Mouse (Mus musculus): Measurements from ENCODE around the gene Cyp2j7.
"Not testable (repeated sequence)": the region's sequence is repeated elsewhere in the genome, so short reads cannot be mapped to it uniquely, and the experiment has no call there.

Gene Cyp2j7

GRCm38 (mm10) chr4:96236559-96236958 is at the start of gene Cyp2j7:
Gene Cyp2j7 (minus strand): TSS chr4:96236659.
- no peak for DNase-seq (ENCODE audit: extremely low spot score)

- DNase-seq (ENCODE audit: extremely low spot score): not testable (repeated sequence)
These were observed 40.4 kb upstream of the Cyp2j7 start for GRCm38 (mm10) chr4:96276896-96277295.

GRCm38 (mm10) chr4:96273907-96274306 is 37.4 kb upstream of the Cyp2j7 start:
- peak; percentile 27 for DNase-seq (ENCODE audit: extremely low spot score)

GRCm38 (mm10) chr4:96196701-96197100 is 39.8 kb downstream of the Cyp2j7 start:
- DNase-seq (ENCODE audit: extremely low spot score): no peak

- DNase-seq (ENCODE audit: extremely low spot score): not testable (repeated sequence)
These were observed 47.1 kb downstream of the Cyp2j7 start for GRCm38 (mm10) chr4:96189321-96189720.

- DNase-seq (ENCODE audit: extremely low spot score): not testable (repeated sequence)
These were observed 47.8 kb downstream of the Cyp2j7 start for GRCm38 (mm10) chr4:96188671-96189070.

- DNase-seq (ENCODE audit: extremely low spot score): not testable (repeated sequence)
These were observed 48.3 kb downstream of the Cyp2j7 start for GRCm38 (mm10) chr4:96188146-96188545.

- not testable (repeated sequence) for DNase-seq (ENCODE audit: extremely low spot score)
These were observed 51.7 kb downstream of the Cyp2j7 start for GRCm38 (mm10) chr4:96184716-96185115.

GRCm38 (mm10) chr4:96162839-96163238 is 73.6 kb downstream of the Cyp2j7 start:
- no peak for DNase-seq (ENCODE audit: extremely low spot score)

GRCm38 (mm10) chr4:96161575-96161974 is 74.9 kb downstream of the Cyp2j7 start:
- no peak for DNase-seq (ENCODE audit: extremely low spot score)
